Mouse (Mus musculus) hindbrain, embryonic 11.5 days (tissue): Measurements from ENCODE around the gene 4930503B20Rik. TPM values are rescaled to one million over a fixed set of nuclear protein-coding genes. Genes with fewer than 3 reads are reported as not detected.

Experiments used
- ATAC-seq: fragments of 200-750 bp; cut with Nextera tagmentation; 2 replicates; pipeline ENCODE4 v1.8.0; 2017; ENCODE audit warnings: mild to moderate bottlenecking, moderate TSS enrichment, moderate library complexity; ENCODE audit not compliant: low FRiP score
- DNase-seq: peaks from one replicate; pipeline ENCODE4 v3.0.0-alpha.2; 2015; ENCODE audit warnings: low spot score
- H3K27ac ChIP-seq: fragments of 300-500 bp; sonication (generic); 2 replicates; pipeline ENCODE4 v1.5.1; 2014; ENCODE audit warnings: mild to moderate bottlenecking, low read depth, low read length
- H3K27me3 ChIP-seq: fragments of 300-500 bp; sonication (generic); 2 replicates; pipeline ENCODE4 v1.6.1; 2014; ENCODE audit warnings: mild to moderate bottlenecking, low read length, moderate library complexity, mixed read lengths; ENCODE audit not compliant: control insufficient read depth, insufficient read depth
- H3K36me3 ChIP-seq: fragments of 300-500 bp; sonication (generic); 2 replicates; pipeline ENCODE4 v1.6.1; 2014; ENCODE audit warnings: mild to moderate bottlenecking, low read length, moderate library complexity, mixed read lengths; ENCODE audit not compliant: control insufficient read depth, insufficient read depth
- H3K4me1 ChIP-seq: fragments of 300-500 bp; sonication (generic); replicated peaks from 2 replicates; pipeline ENCODE4 v1.6.1; 2014; ENCODE audit warnings: low read length, mixed read lengths; ENCODE audit not compliant: control insufficient read depth, insufficient read depth
- H3K4me2 ChIP-seq: fragments of 300-500 bp; sonication (generic); replicated peaks from 2 replicates; pipeline ENCODE4 v1.6.1; 2014; ENCODE audit warnings: mild to moderate bottlenecking, low read depth, low read length
- H3K4me3 ChIP-seq: fragments of 300-500 bp; sonication (generic); 2 replicates; pipeline ENCODE4 v1.5.1; 2014; ENCODE audit warnings: low read depth, low read length
- H3K9ac ChIP-seq: fragments of 300-500 bp; sonication (generic); 2 replicates; pipeline ENCODE4 v1.6.1; 2014; ENCODE audit warnings: low read depth, low read length
- H3K9me3 ChIP-seq: fragments of 300-500 bp; sonication (generic); 2 replicates; pipeline ENCODE4 v1.6.1; 2016; ENCODE audit warnings: low read length; ENCODE audit not compliant: control insufficient read depth
- WGBS: fragments of 180-500 bp; shearing (Covaris S2); extraction: QIAGEN DNeasy Blood & Tissue Kit; methylation state at CpG from one replicate; pipeline ENCODE4 v1.1.7; 2014; 5-methylcytosine and 5-hydroxymethylcytosine counted together
- polyA plus RNA-seq: library from polyadenylated mRNA; unstranded; fragments of >200 nt; fragmentation: Nextera tagmentation; extraction: Ambion mirVana; gene quantifications from 2 replicates; pipeline ENCODE4 v1.2.1, GENCODE M21; 2014

4930503B20Rik gene
- polyA plus RNA-seq, 1 experiment from 2014 or later, result not detected

- H3K36me3 ChIP-seq, result no peaks in the 10 kb centered on the region
- no peak overlapping the region for H3K4me3 ChIP-seq
- H3K9me3 ChIP-seq, result no peaks in the 10 kb centered on the region
- no peak overlapping the region for H3K27ac ChIP-seq
- no peak overlapping the region for H3K9ac ChIP-seq
- no peak for ATAC-seq
- peak; percentile 20 for DNase-seq
- no peaks in the 10 kb centered on the region; the same call in 1 of the 2 replicates for H3K27me3 ChIP-seq
- WGBS, result 66% methylated on average over 13 of the region's 13 CpGs
- peaks cover 3% of the 10 kb centered on the region; the same call in 1 of the 2 replicates for H3K4me1 ChIP-seq
- H3K4me2 ChIP-seq, result no peak overlapping the region
These were observed 31.1 kb upstream of the 4930503B20Rik start for GRCm38 (mm10) chr3:146682140-146682651.

GRCm38 (mm10) chr3:146681696-146682095 is 30.6 kb upstream of the 4930503B20Rik start:
- 88% methylated on average over 8 of the region's 8 CpGs for WGBS
- no peak overlapping the region for H3K27ac ChIP-seq
- H3K9ac ChIP-seq, result no peak overlapping the region
- H3K9me3 ChIP-seq, result no peaks in the 10 kb centered on the region
- no peak overlapping the region for H3K4me2 ChIP-seq
- H3K4me1 ChIP-seq, result peaks cover 3% of the 10 kb centered on the region; the same call in 1 of the 2 replicates
- no peak for ATAC-seq
- H3K27me3 ChIP-seq, result no peaks in the 10 kb centered on the region; the same call in 1 of the 2 replicates
- no peak for DNase-seq
- no peak overlapping the region for H3K4me3 ChIP-seq
- H3K36me3 ChIP-seq, result no peaks in the 10 kb centered on the region

- no peak overlapping the region for H3K9ac ChIP-seq
- no peak overlapping the region for H3K27ac ChIP-seq
- no peak for ATAC-seq
- H3K36me3 ChIP-seq, result no peaks in the 10 kb centered on the region
- no peak overlapping the region for H3K4me3 ChIP-seq
- H3K4me2 ChIP-seq, result no peak overlapping the region
- DNase-seq, result no peak
- H3K9me3 ChIP-seq, result no peaks in the 10 kb centered on the region
- 93% methylated on average over 13 of the region's 13 CpGs for WGBS
- H3K27me3 ChIP-seq, result no peaks in the 10 kb centered on the region; the same call in 1 of the 2 replicates
- H3K4me1 ChIP-seq, result peaks cover 3% of the 10 kb centered on the region; the same call in 1 of the 2 replicates
These were observed 29.5 kb upstream of the 4930503B20Rik start for GRCm38 (mm10) chr3:146680625-146681024.

GRCm38 (mm10) chr3:146679646-146680045 is 28.5 kb upstream of the 4930503B20Rik start:
- H3K4me2 ChIP-seq, result no peak overlapping the region
- no peak overlapping the region for H3K27ac ChIP-seq
- H3K9ac ChIP-seq, result no peak overlapping the region
- no peaks in the 10 kb centered on the region; the same call in 1 of the 2 replicates for H3K27me3 ChIP-seq
- ATAC-seq (no peak), DNase-seq (no peak)
- no peaks in the 10 kb centered on the region for H3K9me3 ChIP-seq
- no peaks in the 10 kb centered on the region for H3K4me1 ChIP-seq
- no peak overlapping the region for H3K4me3 ChIP-seq
- H3K36me3 ChIP-seq, result no peaks in the 10 kb centered on the region
- WGBS, result 96% methylated on average over 16 of the region's 16 CpGs

GRCm38 (mm10) chr3:146676193-146676592 is 25.1 kb upstream of the 4930503B20Rik start:
- Histone ChIP-seq H3K4me2 (no peak overlapping the region), H3K27me3 (no peaks in the 10 kb centered on the region), H3K4me1 (no peaks in the 10 kb centered on the region), H3K9ac (no peak overlapping the region), H3K27ac (no peak overlapping the region), H3K4me3 (no peak overlapping the region), H3K9me3 (no peaks in the 10 kb centered on the region), H3K36me3 (no peaks in the 10 kb centered on the region)
- ATAC-seq, result no peak
- no peak for DNase-seq
- 90% methylated on average over 4 of the region's 4 CpGs for WGBS

- WGBS, result 96% methylated on average over 1 of the region's 1 CpGs
- Histone ChIP-seq H3K27me3 (no peaks in the 10 kb centered on the region), H3K4me3 (no peak overlapping the region), H3K4me1 (no peaks in the 10 kb centered on the region), H3K9ac (no peak overlapping the region), H3K36me3 (no peaks in the 10 kb centered on the region), H3K9me3 (no peaks in the 10 kb centered on the region), H3K4me2 (no peak overlapping the region), H3K27ac (no peak overlapping the region)
- no peak for DNase-seq
- no peak for ATAC-seq
These were observed 24.0 kb upstream of the 4930503B20Rik start for GRCm38 (mm10) chr3:146675101-146675500.

GRCm38 (mm10) chr3:146671121-146671520 is 20.0 kb upstream of the 4930503B20Rik start:
- no peaks in the 10 kb centered on the region for H3K9me3 ChIP-seq

GRCm38 (mm10) chr3:146661907-146662306 is 10.8 kb upstream of the 4930503B20Rik start:
- Histone ChIP-seq H3K9ac (no peak overlapping the region), H3K9me3 (no peaks in the 10 kb centered on the region), H3K4me2 (no peak overlapping the region), H3K27me3 (no peaks in the 10 kb centered on the region), H3K36me3 (no peaks in the 10 kb centered on the region), H3K4me3 (no peak overlapping the region), H3K4me1 (no peaks in the 10 kb centered on the region), H3K27ac (no peak overlapping the region)
- 84% methylated on average over 7 of the region's 7 CpGs for WGBS
- DNase-seq (no peak), ATAC-seq (no peak)

More at GRCm38 (mm10) chr3:146671121-146671520, 20.0 kb upstream of the 4930503B20Rik start:
- no peak overlapping the region for H3K27ac ChIP-seq
- H3K36me3 ChIP-seq, result no peaks in the 10 kb centered on the region
- DNase-seq, result no peak
- no peak overlapping the region for H3K4me3 ChIP-seq
- H3K27me3 ChIP-seq, result no peaks in the 10 kb centered on the region
- no peak for ATAC-seq
- H3K4me2 ChIP-seq, result no peak overlapping the region
- no peaks in the 10 kb centered on the region for H3K4me1 ChIP-seq
- no peak overlapping the region for H3K9ac ChIP-seq
- WGBS, result 63% methylated on average over 2 of the region's 2 CpGs

- DNase-seq (no peak), ATAC-seq (no peak)
- H3K4me1 ChIP-seq, result no peaks in the 10 kb centered on the region
- no peaks in the 10 kb centered on the region for H3K36me3 ChIP-seq
- H3K4me2 ChIP-seq, result no peak overlapping the region
- no peaks in the 10 kb centered on the region for H3K9me3 ChIP-seq
- no peaks in the 10 kb centered on the region for H3K27me3 ChIP-seq
- no peak overlapping the region for H3K27ac ChIP-seq
- H3K4me3 ChIP-seq, result no peak overlapping the region
- WGBS, result 80% methylated on average over 6 of the region's 6 CpGs
- no peak overlapping the region for H3K9ac ChIP-seq
These were observed 9.9 kb upstream of the 4930503B20Rik start for GRCm38 (mm10) chr3:146661001-146661400.
